Mouse (Mus musculus) small intestine, adult 10 weeks (tissue): ENCODE measurements around the gene Olfr1089. TPM values are rescaled to one million over a fixed set of nuclear protein-coding genes. Genes with fewer than 3 reads are reported as not detected.

Experiments used
- polyA plus RNA-seq: library from polyadenylated mRNA; stranded (reverse); fragments of 350-450 nt; fragmentation: Illumina TruSeq; extraction: RNeasy Lipid Tissue Mini Kit (QIAGEN cat#74804); gene quantifications from one replicate; pipeline ENCODE4 v1.2.3, GENCODE M21; 2014; ENCODE audit warnings: low replicate concordance

The Olfr1089 gene
- not detected for polyA plus RNA-seq

DNA sequence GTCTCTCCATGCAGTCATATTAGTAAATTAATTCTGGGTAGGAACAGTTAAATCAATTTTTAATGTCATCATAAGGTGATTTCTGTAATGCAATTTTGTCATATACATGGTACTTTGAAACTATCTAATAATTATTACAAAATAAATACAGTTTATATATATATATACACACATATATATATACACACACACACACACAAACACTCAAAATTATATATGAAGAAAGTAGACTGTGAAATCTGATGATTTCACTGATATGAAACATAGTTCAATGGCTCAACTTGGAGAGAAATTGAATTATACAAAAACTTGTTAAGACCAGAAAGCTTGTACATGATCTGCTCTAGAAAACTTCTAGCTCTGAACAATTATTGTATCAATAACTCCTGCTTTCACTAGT, at the start of gene Olfr1089:
Gene Olfr1089 (minus strand): TSS at position 101 of the 400 bp plus-strand sequence.

GRCm38 (mm10) chr2:86782179-86782578, 48.7 kb upstream of the Olfr1089 start, which contains the start of gene Olfr1093:
Gene Olfr1093, plus strand, starts transcription at chr2:86782479.

DNA sequence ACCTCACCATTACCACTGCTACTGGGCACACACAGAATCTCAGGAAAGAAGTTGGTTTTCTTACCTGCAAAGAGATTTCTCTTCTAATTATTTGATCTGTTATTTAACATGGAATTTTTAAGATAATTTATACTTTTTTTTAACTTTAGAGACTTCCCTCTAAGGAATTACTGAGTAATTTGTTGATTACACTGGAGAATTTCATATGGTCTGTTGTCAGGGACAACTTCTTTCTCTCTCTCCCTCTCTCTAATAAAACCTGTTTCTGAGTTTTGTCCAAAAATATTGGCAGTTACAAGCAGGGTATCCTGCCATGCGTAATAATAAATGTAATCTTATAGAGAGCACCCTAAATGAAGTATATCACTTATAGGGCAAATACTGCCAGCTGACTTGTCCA, 25.4 kb upstream of the Olfr1089 start, which contains the start of gene Olfr1090:
Gene Olfr1090 (minus strand): TSS at position 101 of the 400 bp plus-strand sequence.

GRCm38 (mm10) chr2:86698295-86698694, 35.2 kb downstream of the Olfr1089 start, which contains the start of gene Olfr1087:
Gene Olfr1087, minus strand, starts transcription at chr2:86698395.

Other genes starting within 250 kb of the Olfr1089 start
- gene Olfr228, start 246.3 kb downstream of the Olfr1089 start, polyA plus RNA-seq = not detected
- not detected for gene Olfr1076, start 225.2 kb downstream of the Olfr1089 start, polyA plus RNA-seq
- not detected for gene Olfr1079, start 191.2 kb downstream of the Olfr1089 start, polyA plus RNA-seq
- gene Olfr1080, start 175.5 kb downstream of the Olfr1089 start, polyA plus RNA-seq = not detected
- not detected for gene Olfr1082, start 134.7 kb downstream of the Olfr1089 start, polyA plus RNA-seq
- not detected for gene Olfr1084, start 94.0 kb downstream of the Olfr1089 start, polyA plus RNA-seq
- not detected for gene Olfr1085, start 71.7 kb downstream of the Olfr1089 start, polyA plus RNA-seq
- not detected for gene Olfr1086, start 53.6 kb downstream of the Olfr1089 start, polyA plus RNA-seq
- not detected for gene Olfr1087, start 35.3 kb downstream of the Olfr1089 start, polyA plus RNA-seq
- not detected for gene Olfr1090, start 25.3 kb upstream of the Olfr1089 start, polyA plus RNA-seq
- gene Olfr1093, start 48.8 kb upstream of the Olfr1089 start, polyA plus RNA-seq = not detected
- gene Olfr141, start 76.3 kb upstream of the Olfr1089 start, polyA plus RNA-seq = not detected
- gene Olfr1094, start 91.0 kb upstream of the Olfr1089 start, polyA plus RNA-seq = not detected
- not detected for gene Olfr1095, start 118.0 kb upstream of the Olfr1089 start, polyA plus RNA-seq
- not detected for gene Gm13723, start 141.1 kb upstream of the Olfr1089 start, polyA plus RNA-seq
- not detected for gene Olfr1097, start 158.5 kb upstream of the Olfr1089 start, polyA plus RNA-seq
- gene Olfr1098, start 190.8 kb upstream of the Olfr1089 start, polyA plus RNA-seq = not detected
- gene Olfr1099, start 227.0 kb upstream of the Olfr1089 start, polyA plus RNA-seq = not detected
- gene Olfr1100, start 246.3 kb upstream of the Olfr1089 start, polyA plus RNA-seq = not detected